Mouse (Mus musculus) embryo, embryonic 10 days (tissue): ENCODE results near the gene Golga1.
A peak's percentile ranks its signal among the peaks of the same experiment; 100 is the strongest.

Experiments
- DNase-seq: peaks from one replicate; pipeline ENCODE4 v3.0.0-alpha.2; 2015; ENCODE audit warnings: low spot score

Golga1 gene

DNA sequence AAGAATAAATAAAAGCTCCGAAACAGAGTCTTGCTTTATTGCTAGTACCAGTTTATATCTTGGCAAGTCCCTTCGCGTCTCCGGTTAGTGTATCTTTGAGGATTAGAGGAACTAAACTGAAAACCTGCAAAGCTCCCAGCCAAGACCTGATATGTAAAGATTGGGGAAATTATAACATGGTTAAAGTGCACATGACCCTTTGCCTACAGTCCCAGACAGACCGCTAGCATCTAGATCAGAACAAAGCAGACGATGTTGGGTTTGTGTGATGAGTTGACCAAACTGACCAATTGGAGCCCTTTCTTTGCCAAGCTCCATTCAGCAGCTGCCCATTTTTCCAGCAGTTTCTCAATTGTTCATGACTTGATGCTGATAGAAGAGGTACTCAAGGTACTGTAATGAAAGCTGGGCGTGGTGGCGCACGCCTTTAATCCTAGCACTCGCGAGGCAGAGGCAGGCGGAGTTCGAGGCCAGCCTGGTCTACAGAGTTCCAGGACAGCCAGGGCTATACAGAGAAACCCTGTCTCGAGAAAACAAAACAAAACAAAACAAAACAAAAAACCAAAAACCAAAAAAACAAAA is 59.1 kb downstream of the Golga1 start:
- no peak for DNase-seq

DNA sequence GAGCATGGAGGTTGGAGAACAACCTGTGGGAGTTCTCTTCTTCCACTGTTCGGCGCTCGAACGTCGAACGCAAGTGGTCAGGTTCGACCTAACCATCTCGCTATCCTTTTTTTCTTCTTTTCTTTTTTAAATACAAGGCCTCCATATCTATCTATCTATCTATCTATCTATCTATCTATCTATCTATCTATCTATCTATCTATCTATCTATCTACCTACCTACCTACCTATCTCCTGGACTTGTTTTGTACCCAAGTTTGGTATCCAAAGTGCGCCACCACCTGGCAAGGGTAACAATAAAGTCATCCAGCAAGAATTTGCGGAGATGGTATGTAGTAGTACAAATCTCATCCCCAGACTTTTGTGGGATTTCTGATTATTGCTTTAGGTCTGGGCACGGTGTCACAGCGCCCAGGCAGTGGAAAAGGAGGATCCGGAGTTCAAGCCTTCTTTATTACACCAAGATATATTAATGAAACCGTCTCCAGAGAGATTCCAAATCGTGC is 59.7 kb downstream of the Golga1 start, which contains the start of gene Rpl35:
Gene Rpl35 (minus strand): TSS at position 51 of the 506 bp plus-strand sequence.
- DNase-seq: peak; percentile 73

DNA sequence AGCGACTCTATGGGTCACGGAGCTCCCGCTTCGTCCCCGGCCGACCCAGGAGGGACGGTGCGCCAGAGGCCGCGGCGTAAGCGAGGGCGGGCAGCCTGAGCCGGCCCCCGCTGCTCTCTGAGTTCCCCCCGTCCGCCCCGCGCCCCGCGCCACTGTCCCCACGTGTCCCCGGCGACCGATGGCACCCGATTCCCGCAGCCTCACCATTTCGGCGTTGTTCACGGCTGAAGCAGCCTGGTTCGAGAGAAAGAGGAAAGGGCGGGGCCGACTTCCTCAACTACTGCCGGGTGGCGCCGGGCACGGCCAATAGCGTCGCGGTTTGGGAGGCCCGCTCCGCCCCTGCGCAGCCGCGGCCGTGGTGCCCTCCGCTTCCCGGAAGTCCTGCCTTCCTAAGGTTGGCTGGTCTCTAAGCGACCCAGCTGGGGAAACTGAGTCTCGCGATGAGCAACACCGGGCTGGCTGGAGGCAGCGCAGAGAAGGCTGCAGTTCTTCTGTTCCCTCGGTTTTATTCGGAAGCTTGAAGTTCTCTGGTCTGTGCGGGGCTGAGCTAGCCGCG is 60.4 kb downstream of the Golga1 start, which contains the start of gene Arpc5l:
Gene Arpc5l (plus strand): TSS at position 469 of the 556 bp plus-strand sequence.
- peak; percentile 97 for DNase-seq

DNA sequence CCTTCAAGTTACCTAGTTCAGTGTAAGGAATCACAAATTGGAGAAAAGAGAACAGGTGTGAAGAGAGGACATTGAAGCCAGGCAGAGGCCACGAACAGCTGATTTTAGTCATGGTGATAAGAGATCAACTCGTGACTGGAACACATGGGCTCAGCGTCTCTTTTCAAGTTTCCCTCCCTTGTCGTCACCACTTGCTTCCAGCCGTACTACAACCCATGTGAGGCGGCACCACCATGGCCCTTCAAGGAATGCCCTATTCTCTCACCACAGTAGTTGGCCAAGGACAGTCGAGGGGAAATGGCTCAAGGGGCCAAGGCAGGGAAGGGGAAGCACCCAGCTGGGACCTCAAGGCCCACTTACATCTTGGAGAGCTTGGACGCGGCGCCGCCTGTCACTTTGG is 61.0 kb downstream of the Golga1 start:
- DNase-seq: peak; percentile 52

DNA sequence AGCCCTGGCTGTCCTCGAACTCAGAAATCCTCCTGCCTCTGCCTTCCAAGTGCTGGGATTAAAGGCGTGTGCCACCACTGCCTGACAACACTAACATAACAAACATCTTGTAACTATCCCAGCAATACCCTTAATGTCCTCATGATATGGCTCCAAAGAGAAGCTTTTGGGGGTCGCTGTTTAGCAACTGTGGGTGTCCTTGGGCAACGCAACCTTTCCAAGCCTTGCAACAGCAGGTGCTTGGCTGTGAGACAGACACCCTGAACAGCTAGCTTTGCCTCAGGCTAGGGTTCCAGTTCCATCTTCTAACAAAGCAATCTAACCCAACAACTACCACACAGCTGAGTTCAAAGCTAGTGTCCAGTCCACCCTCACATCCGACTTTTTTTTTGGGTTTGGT is 61.8 kb downstream of the Golga1 start:
- no peak for DNase-seq

GRCm38 (mm10) chr2:39003106-39003505 is 62.2 kb downstream of the Golga1 start:
- DNase-seq: no peak

DNA sequence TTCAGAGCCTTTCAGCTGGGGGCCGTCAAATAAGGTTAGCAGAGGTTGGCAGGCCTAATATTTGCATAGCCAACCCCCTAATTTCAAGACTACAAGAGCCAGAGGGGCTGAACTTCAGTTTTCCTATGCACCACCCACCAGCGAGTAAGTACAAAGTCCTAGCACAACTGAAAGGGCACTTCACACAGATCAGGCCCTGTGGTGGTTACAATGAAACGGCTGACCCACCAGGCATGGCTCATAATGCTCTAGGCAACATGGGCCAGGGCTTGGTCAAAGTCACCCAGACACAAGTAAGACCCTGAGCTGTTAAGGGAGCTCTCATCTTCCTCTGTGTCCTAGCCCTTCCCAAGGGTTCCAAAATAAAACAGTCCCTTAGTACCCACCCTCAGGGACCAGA is 63.5 kb downstream of the Golga1 start:
- DNase-seq: no peak

GRCm38 (mm10) chr2:39000587-39000919 is 64.8 kb downstream of the Golga1 start:
- DNase-seq: no peak

GRCm38 (mm10) chr2:38999910-39000586 is 65.3 kb downstream of the Golga1 start:
- peak; percentile 12 for DNase-seq

- no peak for DNase-seq
Measured at GRCm38 (mm10) chr2:38999381-38999780, 66.0 kb downstream of the Golga1 start.

- peak; percentile 91 for DNase-seq
Measured at GRCm38 (mm10) chr2:38997386-38998374, 67.7 kb downstream of the Golga1 start, which contains the start of gene Wdr38. Gene Wdr38 (plus strand): TSS chr2:38997476.

- no peak for DNase-seq
Measured at GRCm38 (mm10) chr2:38992452-38992851, 72.9 kb downstream of the Golga1 start.

DNA sequence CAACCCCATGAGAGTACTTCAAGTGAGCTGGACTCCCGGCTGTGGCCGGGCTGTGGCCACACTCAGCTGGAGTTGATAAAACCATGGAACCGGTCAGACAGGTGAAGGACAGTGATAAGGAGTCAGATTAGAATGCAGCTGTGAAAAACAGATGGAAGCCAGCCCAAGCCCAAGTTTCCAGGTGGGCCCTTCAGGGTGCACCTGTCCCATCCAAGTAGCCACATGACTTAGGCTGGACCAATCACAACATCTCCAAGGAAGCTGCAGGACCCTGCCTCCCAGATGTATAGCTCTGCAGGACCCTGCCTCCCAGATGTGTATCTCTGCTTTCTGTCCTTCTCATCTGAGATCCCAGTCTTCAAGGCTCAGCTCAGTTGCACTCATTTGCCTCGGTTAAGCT is 73.3 kb downstream of the Golga1 start:
- DNase-seq: no peak

DNA sequence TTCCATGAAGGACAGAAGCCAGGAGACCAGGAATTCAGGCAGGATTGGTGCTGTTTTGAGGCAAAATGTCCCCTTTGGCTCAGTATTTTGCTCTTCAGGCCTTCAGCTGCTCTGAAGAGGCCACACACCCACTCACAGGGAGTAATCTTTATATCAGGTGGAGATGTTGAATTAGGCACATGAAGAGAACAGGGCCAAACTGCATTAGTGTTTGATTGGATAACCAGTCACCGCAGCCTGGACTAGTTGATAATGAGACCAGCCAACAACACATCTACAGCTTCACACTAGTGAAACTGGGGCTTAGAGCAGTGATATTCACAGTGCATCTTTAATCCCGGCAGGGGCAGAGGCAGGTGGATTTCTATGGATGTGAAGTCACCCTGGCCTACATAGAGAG is 76.4 kb downstream of the Golga1 start:
- no peak for DNase-seq

GRCm38 (mm10) chr2:38987803-38988510 is 77.4 kb downstream of the Golga1 start:
- peak; percentile 20 for DNase-seq

DNA sequence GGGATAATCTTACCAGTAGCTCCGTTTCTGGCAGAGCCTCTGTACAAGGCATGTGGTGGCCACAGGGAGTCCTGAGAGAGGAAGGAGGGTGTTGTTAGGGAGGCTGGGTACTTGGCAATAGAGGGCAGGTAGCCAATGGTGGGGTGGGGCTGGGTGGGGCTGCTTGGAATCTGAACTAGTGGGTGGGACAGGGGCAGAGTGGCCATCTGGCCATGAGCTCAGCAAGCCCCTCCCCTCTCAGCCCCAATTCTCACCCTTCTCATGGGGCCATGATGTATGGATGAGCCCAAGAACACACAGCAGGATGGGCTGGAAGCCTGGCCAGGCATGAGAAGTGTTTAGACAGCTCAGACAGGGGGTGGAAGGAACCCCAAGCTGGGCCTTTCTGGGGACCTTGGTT is 78.0 kb downstream of the Golga1 start:
- no peak for DNase-seq

DNA sequence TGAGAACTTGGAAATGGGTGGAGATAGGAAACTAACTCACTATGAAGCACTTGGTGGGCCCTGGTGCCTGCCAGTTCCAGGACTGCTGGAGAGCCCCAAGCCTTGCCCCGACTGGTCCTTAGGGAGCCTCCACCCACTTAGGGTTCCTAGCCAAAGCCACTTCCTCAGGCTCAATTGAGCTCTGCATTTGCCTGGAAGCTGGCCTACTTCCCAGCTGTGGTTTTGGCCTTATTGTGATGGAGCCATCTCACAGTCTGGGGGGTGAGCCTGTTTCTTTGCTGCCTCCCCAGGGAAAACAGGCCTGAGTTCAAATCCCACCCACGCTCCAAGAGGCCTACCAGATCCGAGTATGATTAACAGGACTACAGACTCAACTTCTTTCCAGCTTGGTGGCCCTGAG is 78.8 kb downstream of the Golga1 start:
- no peak for DNase-seq

DNA sequence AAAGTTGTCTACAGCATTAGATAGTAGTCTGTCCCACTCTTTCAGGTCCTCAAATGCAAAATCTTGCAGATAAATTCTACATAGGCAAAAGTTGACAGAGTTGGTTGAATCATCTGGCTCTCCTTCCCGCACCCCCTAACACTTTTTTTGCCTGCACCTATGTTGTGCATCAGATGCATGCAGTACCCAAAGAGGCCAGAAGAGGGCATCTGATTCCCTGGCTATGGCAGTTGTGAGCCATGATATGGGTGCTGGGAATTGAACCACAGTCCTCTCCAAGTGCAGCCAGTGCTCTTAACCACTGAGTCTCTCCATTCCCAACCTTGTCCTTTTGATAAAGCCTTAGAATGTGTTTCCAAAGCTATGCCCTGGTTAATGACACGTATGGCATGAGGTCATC is 81.9 kb downstream of the Golga1 start:
- DNase-seq: no peak

- no peak for DNase-seq
Measured at GRCm38 (mm10) chr2:38977837-38978236, 87.5 kb downstream of the Golga1 start.

DNA sequence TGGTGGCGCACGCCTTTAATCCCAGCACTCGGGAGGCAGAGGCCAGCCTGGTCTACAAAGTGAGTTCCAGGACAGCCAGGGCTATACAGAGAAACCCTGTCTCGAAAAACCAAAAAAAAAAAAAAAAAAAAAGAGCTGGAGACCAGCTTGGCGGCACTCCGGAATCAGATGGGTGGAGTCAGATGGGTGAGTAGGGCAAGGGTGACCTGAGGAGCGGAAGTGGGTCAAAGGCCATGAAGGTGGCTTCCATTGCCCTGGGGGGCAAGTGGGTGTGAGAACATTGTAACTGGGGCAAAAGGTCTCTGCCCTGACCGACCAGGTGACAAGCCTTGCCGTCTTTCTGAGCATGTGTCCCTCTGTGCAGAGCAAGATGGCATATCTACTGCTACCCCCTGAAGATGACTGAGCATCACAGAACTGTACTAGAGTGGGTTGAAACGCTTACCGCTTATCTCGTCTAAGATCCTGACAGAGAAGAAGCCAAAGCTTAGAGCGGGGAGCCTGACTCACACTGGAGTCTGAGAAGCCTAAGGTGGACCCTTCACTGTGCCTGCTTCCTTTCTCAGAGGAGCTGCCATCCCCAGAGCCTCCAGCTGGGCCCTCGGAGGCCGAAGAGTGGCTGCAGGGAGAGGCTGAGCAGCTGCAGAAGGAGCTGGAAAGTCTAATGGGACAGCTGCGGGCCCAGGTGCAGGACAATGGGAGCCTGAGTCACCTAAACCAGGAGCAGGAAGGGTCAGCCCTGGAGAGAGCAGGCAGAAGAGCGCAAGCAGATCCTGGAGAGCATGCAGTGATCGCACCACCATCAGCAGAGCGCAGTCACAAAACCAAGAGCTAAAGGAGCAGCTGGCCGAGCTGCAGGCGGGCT is 89.2 kb downstream of the Golga1 start:
- no peak for DNase-seq

DNA sequence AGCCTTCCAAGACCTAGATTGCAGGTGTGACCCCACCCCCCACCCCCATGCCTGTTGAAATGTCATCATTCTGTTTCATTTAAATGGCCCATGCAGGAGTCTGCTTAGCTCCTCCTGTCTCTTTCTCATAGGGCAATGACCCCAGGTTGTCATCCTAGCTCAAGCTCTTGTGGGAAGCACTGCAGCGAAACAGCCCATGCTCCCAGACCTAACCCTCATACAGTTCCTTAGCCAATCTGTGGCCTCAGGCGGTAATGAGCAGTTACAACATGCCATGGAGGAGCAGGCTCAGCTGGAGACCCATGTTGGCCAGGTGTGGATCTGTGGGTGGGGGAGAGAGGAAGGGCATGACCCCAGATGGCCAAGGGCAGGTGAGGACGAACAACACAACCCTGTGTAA is 90.2 kb downstream of the Golga1 start:
- no peak for DNase-seq
